Mouse (Mus musculus) myocyte (in vitro differentiated cells): ENCODE results near the gene Als2. TPM values are rescaled to one million over a fixed set of nuclear protein-coding genes. Genes with fewer than 3 reads are reported as not detected.

Experiments used
- H3K27me3 ChIP-seq: one replicate; pipeline ENCODE4 v1.6.1; 2011; ENCODE audit not compliant: control insufficient read depth, insufficient read depth, insufficient read length
- H3K36me3 ChIP-seq: one replicate; pipeline ENCODE4 v1.6.1; 2011; ENCODE audit not compliant: control insufficient read depth, insufficient read depth
- H3K4me2 ChIP-seq: one replicate; pipeline ENCODE4 v1.6.1; 2011; ENCODE audit warnings: low read depth, control low read depth
- H3K4me3 ChIP-seq: one replicate; pipeline ENCODE4 v1.5.1; 2011; ENCODE audit warnings: mild to moderate bottlenecking, control low read depth, moderate library complexity
- H3K79me2 ChIP-seq: one replicate; pipeline ENCODE4 v1.6.1; 2011; ENCODE audit not compliant: control insufficient read depth, insufficient read depth
- H3ac ChIP-seq: one replicate; pipeline ENCODE4 v1.6.1; 2011; ENCODE audit not compliant: control insufficient read depth, insufficient read length
- CEBPB ChIP-seq: IDR thresholded peaks from 2 replicates; pipeline ENCODE4 v1.6.1; 2011; ENCODE audit warnings: mild to moderate bottlenecking, moderate library complexity; ENCODE audit not compliant: poor library complexity, insufficient read depth, severe bottlenecking
- MAX ChIP-seq: IDR thresholded peaks from one replicate; pipeline ENCODE4 v1.6.1; 2011; ENCODE audit warnings: low read depth, mild to moderate bottlenecking, control low read depth
- MYOD1 ChIP-seq, 3 experiments: IDR thresholded peaks; one replicate each; pipeline ENCODE4 v1.6.1; 2011; ENCODE audit warnings: control low read depth in 2 of 3, low read depth in 2 of 3, mild to moderate bottlenecking in 2 of 3, moderate library complexity in 1 of 3; ENCODE audit not compliant: insufficient read length in 2 of 3, control insufficient read depth in 1 of 3
- MYOG ChIP-seq, 3 experiments: IDR thresholded peaks; one replicate each; pipeline ENCODE4 v1.6.1; 2011; ENCODE audit warnings: control low read depth in 2 of 3, low read depth in 2 of 3, mild to moderate bottlenecking in 2 of 3; ENCODE audit not compliant: insufficient read length in 2 of 3, control insufficient read depth in 1 of 3, insufficient read depth in 1 of 3
- POLR2A ChIP-seq: IDR thresholded peaks from one replicate; pipeline ENCODE4 v1.6.1; 2011; ENCODE audit warnings: low read depth, mild to moderate bottlenecking, control low read depth, moderate library complexity; ENCODE audit not compliant: insufficient read length
- POLR2AphosphoS2 ChIP-seq: IDR thresholded peaks from one replicate; pipeline ENCODE4 v1.6.1; 2011; ENCODE audit warnings: low read depth, control low read depth; ENCODE audit not compliant: insufficient read length
- REST ChIP-seq: IDR thresholded peaks from one replicate; pipeline ENCODE4 v1.6.1; 2011; ENCODE audit warnings: mild to moderate bottlenecking, control low read depth, moderate library complexity; ENCODE audit not compliant: insufficient read depth, insufficient read length
- SRF ChIP-seq: IDR thresholded peaks from one replicate; pipeline ENCODE4 v1.6.1; 2011; ENCODE audit warnings: low read depth; ENCODE audit not compliant: control insufficient read depth, insufficient read length
- TCF12 ChIP-seq: IDR thresholded peaks from one replicate; pipeline ENCODE4 v1.6.1; 2011; ENCODE audit warnings: mild to moderate bottlenecking, control low read depth; ENCODE audit not compliant: poor library complexity, insufficient read depth, severe bottlenecking
- TCF3 ChIP-seq: IDR thresholded peaks from one replicate; pipeline ENCODE4 v1.6.1; 2011; ENCODE audit warnings: low read depth, control low read depth; ENCODE audit not compliant: insufficient read length
- USF1 ChIP-seq: IDR thresholded peaks from one replicate; pipeline ENCODE4 v1.6.1; 2011; ENCODE audit warnings: low read depth, mild to moderate bottlenecking, control low read depth, moderate library complexity
- polyA plus RNA-seq: library from polyadenylated mRNA; unstranded; fragments of >200 nt; fragmentation: generic; extraction: Trizol; gene quantifications from one replicate; pipeline ENCODE4 v1.2.1, GENCODE M21; 2012; ENCODE audit warnings: missing spikeins

The Als2 gene
- polyA plus RNA-seq, 1 experiment: 7.8 TPM

DNA sequence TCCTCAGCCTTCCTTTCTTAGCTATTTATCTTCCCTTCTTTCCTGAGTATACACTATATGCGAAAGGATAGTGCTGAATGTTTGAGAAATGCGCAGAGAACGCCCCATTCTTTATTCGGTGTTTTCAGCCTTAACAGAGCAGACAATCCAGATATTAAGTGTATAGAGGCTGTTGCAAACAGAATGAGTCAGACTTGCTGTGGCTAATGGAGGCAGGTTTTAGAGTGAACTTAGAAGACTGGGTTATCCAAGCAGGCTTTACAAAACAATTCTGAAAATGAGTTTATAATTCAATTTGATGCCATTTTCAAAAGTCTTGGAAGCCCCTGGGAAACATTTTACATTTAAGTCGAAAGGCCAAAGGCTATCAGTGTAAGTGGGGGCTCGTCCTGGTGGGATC, 32.4 kb upstream of the Als2 start:
- Histone ChIP-seq H3K79me2 (no peaks in the 10 kb centered on the region), H3K27me3 (no peaks in the 10 kb centered on the region), H3K36me3 (no peaks in the 10 kb centered on the region), H3K4me2 (no peak overlapping the region), H3K4me3 (no peak overlapping the region), H3ac (no peak overlapping the region)
- TF ChIP-seq SRF (no peak), USF1 (no peak), MYOG (IDR thresholded peaks at IDR 0.05; ENCODE audit: control insufficient read depth in 1 of 3, insufficient read depth in 1 of 3, insufficient read length in 2 of 3, low read depth in 2 of 3) (no peak)

DNA sequence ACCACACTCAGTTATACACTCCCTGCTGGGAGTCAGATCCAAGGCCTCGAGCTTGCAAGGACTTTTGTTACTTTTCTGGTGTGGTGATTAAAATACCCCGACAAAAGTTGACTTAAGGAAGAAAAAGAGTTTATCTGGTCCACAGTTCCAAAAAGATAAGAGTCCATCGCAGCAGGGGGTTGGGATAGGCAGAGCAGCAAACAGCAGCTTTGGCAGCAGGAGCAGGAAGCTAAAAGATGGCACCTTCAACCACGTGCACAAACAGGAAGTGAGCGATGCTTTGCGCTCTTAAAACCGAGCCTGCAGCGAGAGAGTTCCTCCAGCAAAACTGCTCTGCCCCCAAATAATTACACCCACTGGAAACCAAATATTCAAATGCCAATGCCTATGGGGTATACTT, 31.9 kb upstream of the Als2 start:
- no peak for TF ChIP-seq MAX
- TF ChIP-seq MYOG (IDR thresholded peaks at IDR 0.05; ENCODE audit: control insufficient read depth in 1 of 3, insufficient read depth in 1 of 3, insufficient read length in 2 of 3, low read depth in 2 of 3): no peak
- no peak for TF ChIP-seq REST
- no peak for TF ChIP-seq SRF
- H3ac ChIP-seq: no peak overlapping the region
- H3K27me3 ChIP-seq: no peaks in the 10 kb centered on the region
- H3K36me3 ChIP-seq: no peaks in the 10 kb centered on the region
- no peak overlapping the region for H3K4me3 ChIP-seq
- H3K4me2 ChIP-seq: no peak overlapping the region
- H3K79me2 ChIP-seq: no peaks in the 10 kb centered on the region

DNA sequence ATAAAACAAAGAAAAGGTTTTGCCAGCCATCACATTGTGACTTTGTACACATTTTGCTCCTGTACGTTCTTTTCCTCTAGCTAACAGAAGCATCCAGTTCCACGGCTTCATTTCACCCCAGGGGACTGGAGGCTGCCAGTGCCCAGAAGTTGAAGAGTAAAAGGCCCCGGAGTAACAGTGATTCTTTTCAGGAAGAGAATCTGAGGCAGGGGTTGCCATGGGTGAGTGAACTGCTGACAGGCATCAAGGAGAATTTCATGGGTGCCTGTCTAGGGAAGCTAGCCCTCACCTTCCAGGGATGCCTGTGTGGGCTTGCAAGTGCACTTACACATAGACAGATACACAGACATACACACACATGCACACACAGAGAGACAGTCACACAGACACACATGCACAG, 20.7 kb upstream of the Als2 start:
- H3ac ChIP-seq: no peak overlapping the region
- no peaks in the 10 kb centered on the region for H3K79me2 ChIP-seq
- H3K36me3 ChIP-seq: no peaks in the 10 kb centered on the region
- no peaks in the 10 kb centered on the region for H3K27me3 ChIP-seq
- TF ChIP-seq TCF3: no peak
- TF ChIP-seq REST: no peak
- no peak for TF ChIP-seq POLR2AphosphoS2
- no peak for TF ChIP-seq SRF
- no peak for TF ChIP-seq POLR2A
- TF ChIP-seq MYOD1 (IDR thresholded peaks at IDR 0.05; ENCODE audit: control insufficient read depth in 1 of 3, insufficient read length in 2 of 3, low read depth in 2 of 3): no peak
- no peak for TF ChIP-seq MAX
- H3K4me2 ChIP-seq: no peak overlapping the region
- no peak overlapping the region for H3K4me3 ChIP-seq

DNA sequence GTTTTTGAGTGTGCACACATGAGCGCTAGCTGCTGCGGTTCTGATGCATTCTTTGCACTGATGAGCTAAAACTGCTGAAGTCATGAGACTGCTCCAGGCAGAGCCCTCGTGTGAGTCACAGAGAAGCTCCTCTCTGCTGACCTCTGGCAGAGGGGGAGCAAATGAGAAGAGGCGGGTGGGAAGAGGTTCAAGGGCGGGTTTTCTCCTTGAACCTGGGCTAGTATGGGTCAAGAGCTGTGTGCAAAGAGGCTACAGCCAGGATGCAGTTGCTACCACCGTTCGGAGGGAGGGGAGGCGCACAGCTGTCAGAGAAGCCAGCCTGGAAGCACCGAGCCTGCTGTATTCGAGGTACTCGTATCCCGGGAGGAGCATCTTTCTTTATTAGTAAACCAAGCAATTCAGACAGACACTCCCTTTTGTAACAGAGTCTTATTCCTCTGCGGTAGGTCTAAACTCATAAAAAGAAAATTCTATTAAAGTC, 19.8 kb upstream of the Als2 start, which contains the start of gene Cdk15:
Cdk15 (plus strand) TSS at position 156 of the 481 bp plus-strand sequence.
- TF ChIP-seq MYOD1 (IDR thresholded peaks at IDR 0.05; ENCODE audit: control insufficient read depth in 1 of 3, insufficient read length in 2 of 3, low read depth in 2 of 3) (peak in 1 of 3 experiments; percentile 44), REST (no peak), MYOG (IDR thresholded peaks at IDR 0.05; ENCODE audit: control insufficient read depth in 1 of 3, insufficient read depth in 1 of 3, insufficient read length in 2 of 3, low read depth in 2 of 3) (peak in 1 of 3 experiments; percentile 31)
- H3K4me2 ChIP-seq: peak within 1 kb of the TSS; percentile 37
- no peaks in the 10 kb centered on the region for H3K79me2 ChIP-seq
- H3K4me3 ChIP-seq: no peak within 1 kb of the TSS
- no peaks in the 10 kb centered on the region for H3K27me3 ChIP-seq
- no peaks in the 10 kb centered on the region for H3K36me3 ChIP-seq
- H3ac ChIP-seq: no peak within 1 kb of the TSS

DNA sequence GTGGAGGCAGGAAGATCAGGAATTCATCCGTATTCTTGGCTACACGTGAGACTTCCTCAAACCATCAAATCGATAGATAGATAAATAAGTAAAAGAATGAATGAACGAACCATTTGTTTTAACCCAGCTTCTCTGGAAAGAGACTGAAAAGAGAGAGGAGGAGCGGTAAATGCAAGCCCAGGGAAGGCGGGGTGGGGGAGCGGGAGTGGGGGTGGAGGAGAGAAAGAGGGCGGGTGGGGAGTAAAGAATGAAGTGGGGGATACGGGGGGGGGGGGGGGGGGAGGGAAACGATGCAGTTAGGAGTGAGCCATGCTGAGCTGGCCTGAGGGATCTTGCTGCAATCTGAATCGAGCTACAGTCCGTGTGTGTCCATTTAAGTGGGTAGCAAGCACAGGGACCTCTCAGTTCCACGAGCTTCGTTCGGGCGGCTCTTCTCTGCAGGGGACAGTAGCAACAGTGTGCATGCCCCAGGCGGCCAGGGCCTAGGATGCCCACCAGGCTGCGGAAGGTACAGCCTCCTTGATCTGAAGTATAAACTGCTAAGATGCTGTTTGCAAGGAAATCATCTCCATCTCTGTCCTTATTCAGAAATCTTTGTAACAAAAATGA, 16.4 kb upstream of the Als2 start:
- TF ChIP-seq REST (no peak), USF1 (no peak)
- H3K4me2 ChIP-seq: no peak overlapping the region
- no peaks in the 10 kb centered on the region for H3K36me3 ChIP-seq
- no peak overlapping the region for H3K4me3 ChIP-seq
- H3ac ChIP-seq: no peak overlapping the region
- no peaks in the 10 kb centered on the region for H3K27me3 ChIP-seq
- H3K79me2 ChIP-seq: no peaks in the 10 kb centered on the region

DNA sequence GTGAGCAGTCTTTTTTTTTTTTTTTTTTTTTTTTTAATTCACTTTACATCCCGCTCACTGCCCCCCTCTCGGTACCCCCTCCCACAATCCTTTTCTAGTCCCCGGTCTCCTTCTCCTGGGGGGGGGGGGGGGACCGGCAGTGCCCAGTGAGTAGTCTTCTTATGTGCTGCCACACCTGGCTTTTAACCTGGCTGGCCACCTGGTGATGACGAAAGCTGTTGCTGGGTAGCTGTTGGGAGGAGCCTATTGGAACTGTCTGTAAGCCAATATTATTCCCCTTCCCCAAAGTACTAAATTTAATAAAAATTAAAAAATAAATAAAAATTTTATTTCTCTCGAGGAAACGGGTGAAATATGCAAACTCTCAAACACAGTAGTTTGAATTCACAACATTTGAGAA, 15.7 kb upstream of the Als2 start:
- TF ChIP-seq SRF (no peak), TCF3 (no peak), MYOD1 (IDR thresholded peaks at IDR 0.05; ENCODE audit: control insufficient read depth in 1 of 3, insufficient read length in 2 of 3, low read depth in 2 of 3) (no peak), REST (no peak), CEBPB (no peak), TCF12 (no peak), USF1 (no peak), MYOG (IDR thresholded peaks at IDR 0.05; ENCODE audit: control insufficient read depth in 1 of 3, insufficient read depth in 1 of 3, insufficient read length in 2 of 3, low read depth in 2 of 3) (no peak)
- H3K79me2 ChIP-seq: no peaks in the 10 kb centered on the region
- no peaks in the 10 kb centered on the region for H3K27me3 ChIP-seq
- H3K4me3 ChIP-seq: no peak overlapping the region
- H3K4me2 ChIP-seq: no peak overlapping the region
- H3K36me3 ChIP-seq: no peaks in the 10 kb centered on the region
- H3ac ChIP-seq: no peak overlapping the region
